Mouse (Mus musculus): ENCODE data around the gene Psmd11. TPM values are rescaled to one million over a fixed set of nuclear protein-coding genes. Genes with fewer than 3 reads are reported as not detected.

Psmd11 gene
- polyA plus RNA-seq, 1 experiment from 2014 or later = 174 TPM

GRCm38 (mm10) chr11:80484191-80484791 is 55.9 kb downstream of the Psmd11 start:
- Histone ChIP-seq H3K4me3 (ENCODE audit: control insufficient read depth in 1 of 2, insufficient read depth in 1 of 2, low read depth in 1 of 2, low read length in 2 of 2) (no peak overlapping the region), H3K27ac (replicated peaks in 1 of 2; ENCODE audit: control insufficient read depth in 1 of 2, insufficient read depth in 1 of 2, low read depth in 2 of 2, low read length in 2 of 2) (no peak overlapping the region), H3K9ac (ENCODE audit: low read length) (no peak overlapping the region), H3K4me1 (ENCODE audit: control insufficient read depth in 2 of 2, insufficient read depth in 2 of 2, low read length in 2 of 2) (peaks cover 13 to 17% of the 10 kb centered on the region in 2 experiments), H3K9me3 (ENCODE audit: control insufficient read depth, low read length) (no peaks in the 10 kb centered on the region), H3K36me3 (ENCODE audit: control insufficient read depth, insufficient read depth, low read length) (0 out of 2 replicates have a peak, but pooled peaks cover 3% of the 10 kb centered on the region), H3K27me3 (ENCODE audit: control insufficient read depth, insufficient read depth, low read length) (no peaks in the 10 kb centered on the region), H3K4me2 (ENCODE audit: low read length) (no peak overlapping the region)
- no peak for ATAC-seq (ENCODE audit: insufficient number of reproducible peaks, insufficient read depth, low FRiP score, low read depth)
- 57% methylated on average over 12 of the region's 12 CpGs for WGBS

GRCm38 (mm10) chr11:80485120-80485551 is 56.7 kb downstream of the Psmd11 start:
- Histone ChIP-seq H3K9ac (ENCODE audit: low read length) (no peak overlapping the region), H3K27me3 (ENCODE audit: control insufficient read depth, insufficient read depth, low read length) (no peaks in the 10 kb centered on the region), H3K27ac (replicated peaks in 1 of 2; ENCODE audit: control insufficient read depth in 1 of 2, insufficient read depth in 1 of 2, low read depth in 2 of 2, low read length in 2 of 2) (no peak overlapping the region), H3K4me2 (ENCODE audit: low read length) (no peak overlapping the region), H3K36me3 (ENCODE audit: control insufficient read depth, insufficient read depth, low read length) (no peaks in the 10 kb centered on the region), H3K9me3 (ENCODE audit: control insufficient read depth, low read length) (no peaks in the 10 kb centered on the region), H3K4me1 (ENCODE audit: control insufficient read depth in 2 of 2, insufficient read depth in 2 of 2, low read length in 2 of 2) (peaks cover 20% of the 10 kb centered on the region in 2 experiments), H3K4me3 (ENCODE audit: control insufficient read depth in 1 of 2, insufficient read depth in 1 of 2, low read depth in 1 of 2, low read length in 2 of 2) (no peak overlapping the region)
- ATAC-seq (ENCODE audit: insufficient number of reproducible peaks, insufficient read depth, low FRiP score, low read depth) = no peak
- WGBS = 67% methylated on average over 9 of the region's 9 CpGs

- Histone ChIP-seq H3K9me3 (ENCODE audit: control insufficient read depth, low read length) (no peaks in the 10 kb centered on the region), H3K27me3 (ENCODE audit: control insufficient read depth, insufficient read depth, low read length) (no peaks in the 10 kb centered on the region), H3K4me2 (ENCODE audit: low read length) (no peak overlapping the region), H3K4me3 (ENCODE audit: control insufficient read depth in 1 of 2, insufficient read depth in 1 of 2, low read depth in 1 of 2, low read length in 2 of 2) (no peak overlapping the region), H3K4me1 (ENCODE audit: control insufficient read depth in 2 of 2, insufficient read depth in 2 of 2, low read length in 2 of 2) (peaks cover 20 to 21% of the 10 kb centered on the region in 2 experiments), H3K27ac (replicated peaks in 1 of 2; ENCODE audit: control insufficient read depth in 1 of 2, insufficient read depth in 1 of 2, low read depth in 2 of 2, low read length in 2 of 2) (no peak overlapping the region), H3K9ac (ENCODE audit: low read length) (no peak overlapping the region), H3K36me3 (ENCODE audit: control insufficient read depth, insufficient read depth, low read length) (no peaks in the 10 kb centered on the region)
- no peak for ATAC-seq (ENCODE audit: insufficient number of reproducible peaks, insufficient read depth, low FRiP score, low read depth)
- WGBS = 42% methylated on average over 10 of the region's 10 CpGs
These were observed 57.3 kb downstream of the Psmd11 start for GRCm38 (mm10) chr11:80485622-80486206.

- H3K4me1 ChIP-seq (ENCODE audit: control insufficient read depth in 2 of 2, insufficient read depth in 2 of 2, low read length in 2 of 2) = peaks cover 26 to 33% of the 10 kb centered on the region in 2 experiments
- no peak for ATAC-seq (ENCODE audit: insufficient number of reproducible peaks, insufficient read depth, low FRiP score, low read depth)
- no peak overlapping the region for H3K4me3 ChIP-seq (ENCODE audit: control insufficient read depth in 1 of 2, insufficient read depth in 1 of 2, low read depth in 1 of 2, low read length in 2 of 2)
- H3K9ac ChIP-seq (ENCODE audit: low read length) = no peak overlapping the region
- H3K9me3 ChIP-seq (ENCODE audit: control insufficient read depth, low read length) = no peaks in the 10 kb centered on the region
- no peak overlapping the region for H3K4me2 ChIP-seq (ENCODE audit: low read length)
- no peaks in the 10 kb centered on the region for H3K27me3 ChIP-seq (ENCODE audit: control insufficient read depth, insufficient read depth, low read length)
- 79% methylated on average over 15 of the region's 15 CpGs for WGBS
- no peak overlapping the region for H3K27ac ChIP-seq (replicated peaks in 1 of 2; ENCODE audit: control insufficient read depth in 1 of 2, insufficient read depth in 1 of 2, low read depth in 2 of 2, low read length in 2 of 2)
- no peaks in the 10 kb centered on the region for H3K36me3 ChIP-seq (ENCODE audit: control insufficient read depth, insufficient read depth, low read length)
These were observed 59.6 kb downstream of the Psmd11 start for GRCm38 (mm10) chr11:80487904-80488587.

GRCm38 (mm10) chr11:80489172-80489881 is 60.9 kb downstream of the Psmd11 start:
- Histone ChIP-seq H3K4me3 (ENCODE audit: control insufficient read depth in 1 of 2, insufficient read depth in 1 of 2, low read depth in 1 of 2, low read length in 2 of 2) (no peak overlapping the region), H3K9ac (ENCODE audit: low read length) (peak overlapping the region; percentile 11; the same call in 1 of the 2 replicates), H3K36me3 (ENCODE audit: control insufficient read depth, insufficient read depth, low read length) (no peaks in the 10 kb centered on the region), H3K9me3 (ENCODE audit: control insufficient read depth, low read length) (no peaks in the 10 kb centered on the region), H3K4me2 (ENCODE audit: low read length) (no peak overlapping the region), H3K27ac (replicated peaks in 1 of 2; ENCODE audit: control insufficient read depth in 1 of 2, insufficient read depth in 1 of 2, low read depth in 2 of 2, low read length in 2 of 2) (no peak overlapping the region), H3K27me3 (ENCODE audit: control insufficient read depth, insufficient read depth, low read length) (no peaks in the 10 kb centered on the region), H3K4me1 (ENCODE audit: control insufficient read depth in 2 of 2, insufficient read depth in 2 of 2, low read length in 2 of 2) (peaks cover 26 to 36% of the 10 kb centered on the region in 2 experiments)
- 48% methylated on average over 12 of the region's 12 CpGs for WGBS
- ATAC-seq (ENCODE audit: insufficient number of reproducible peaks, insufficient read depth, low FRiP score, low read depth) = no peak

GRCm38 (mm10) chr11:80489882-80490196 is 61.4 kb downstream of the Psmd11 start:
- Histone ChIP-seq H3K27me3 (ENCODE audit: control insufficient read depth, insufficient read depth, low read length) (no peaks in the 10 kb centered on the region), H3K36me3 (ENCODE audit: control insufficient read depth, insufficient read depth, low read length) (no peaks in the 10 kb centered on the region), H3K27ac (replicated peaks in 1 of 2; ENCODE audit: control insufficient read depth in 1 of 2, insufficient read depth in 1 of 2, low read depth in 2 of 2, low read length in 2 of 2) (no peak overlapping the region), H3K9me3 (ENCODE audit: control insufficient read depth, low read length) (no peaks in the 10 kb centered on the region), H3K4me3 (ENCODE audit: control insufficient read depth in 1 of 2, insufficient read depth in 1 of 2, low read depth in 1 of 2, low read length in 2 of 2) (no peak overlapping the region), H3K4me1 (ENCODE audit: control insufficient read depth in 2 of 2, insufficient read depth in 2 of 2, low read length in 2 of 2) (peaks cover 26 to 38% of the 10 kb centered on the region in 2 experiments), H3K9ac (ENCODE audit: low read length) (no peak overlapping the region), H3K4me2 (ENCODE audit: low read length) (no peak overlapping the region)
- 49% methylated on average over 5 of the region's 5 CpGs for WGBS
- ATAC-seq (ENCODE audit: insufficient number of reproducible peaks, insufficient read depth, low FRiP score, low read depth) = no peak

- H3K27ac ChIP-seq (replicated peaks in 1 of 2; ENCODE audit: control insufficient read depth in 1 of 2, insufficient read depth in 1 of 2, low read depth in 2 of 2, low read length in 2 of 2) = no peak overlapping the region
- H3K9me3 ChIP-seq (ENCODE audit: control insufficient read depth, low read length) = no peaks in the 10 kb centered on the region
- peak; percentile 19 for ATAC-seq (ENCODE audit: insufficient number of reproducible peaks, insufficient read depth, low FRiP score, low read depth)
- no peaks in the 10 kb centered on the region for H3K27me3 ChIP-seq (ENCODE audit: control insufficient read depth, insufficient read depth, low read length)
- H3K9ac ChIP-seq (ENCODE audit: low read length) = no peak overlapping the region
- no peak overlapping the region for H3K4me3 ChIP-seq (ENCODE audit: control insufficient read depth in 1 of 2, insufficient read depth in 1 of 2, low read depth in 1 of 2, low read length in 2 of 2)
- H3K4me2 ChIP-seq (ENCODE audit: low read length) = no peak overlapping the region
- WGBS = 50% methylated on average over 10 of the region's 10 CpGs
- H3K4me1 ChIP-seq (ENCODE audit: control insufficient read depth in 2 of 2, insufficient read depth in 2 of 2, low read length in 2 of 2) = peaks cover 22 to 33% of the 10 kb centered on the region in 2 experiments
- H3K36me3 ChIP-seq (ENCODE audit: control insufficient read depth, insufficient read depth, low read length) = no peaks in the 10 kb centered on the region
These were observed 62.4 kb downstream of the Psmd11 start for GRCm38 (mm10) chr11:80490831-80491230.

All from heart, embryonic 14.5 days (tissue).